Mouse (Mus musculus): ENCODE data around the gene Ctbp1. TPM values are rescaled to one million over a fixed set of nuclear protein-coding genes. Genes with fewer than 3 reads are reported as not detected.

Gene Ctbp1
- polyA plus RNA-seq, 1 experiment, result 428 TPM

GRCm38 (mm10) chr5:33239934-33240333 is 34.9 kb downstream of the Ctbp1 start:
- DNase-seq (ENCODE audit: low read depth), result peak; percentile 34
- TF ChIP-seq POLR2A (IDR thresholded peaks at IDR 0.05; ENCODE audit: borderline replicate concordance, extremely low read depth, insufficient read depth, insufficient read length, poor library complexity, severe bottlenecking) (no peak), CTCF (IDR thresholded peaks at IDR 0.05; ENCODE audit: borderline replicate concordance, extremely low read depth, insufficient read depth, insufficient read length) (no peak)

GRCm38 (mm10) chr5:33239111-33239714 is 35.6 kb downstream of the Ctbp1 start:
- TF ChIP-seq POLR2A (IDR thresholded peaks at IDR 0.05; ENCODE audit: borderline replicate concordance, extremely low read depth, insufficient read depth, insufficient read length, poor library complexity, severe bottlenecking) (no peak), CTCF (IDR thresholded peaks at IDR 0.05; ENCODE audit: borderline replicate concordance, extremely low read depth, insufficient read depth, insufficient read length) (no peak)
- no peak for DNase-seq (ENCODE audit: low read depth)

GRCm38 (mm10) chr5:33238256-33238645 is 36.5 kb downstream of the Ctbp1 start:
- no peak for DNase-seq (ENCODE audit: low read depth)
- no peak for TF ChIP-seq POLR2A (IDR thresholded peaks at IDR 0.05; ENCODE audit: borderline replicate concordance, extremely low read depth, insufficient read depth, insufficient read length, poor library complexity, severe bottlenecking)
- TF ChIP-seq CTCF (IDR thresholded peaks at IDR 0.05; ENCODE audit: borderline replicate concordance, extremely low read depth, insufficient read depth, insufficient read length), result no peak

GRCm38 (mm10) chr5:33237600-33238255 is 37.1 kb downstream of the Ctbp1 start:
- no peak for DNase-seq (ENCODE audit: low read depth)
- TF ChIP-seq CTCF (IDR thresholded peaks at IDR 0.05; ENCODE audit: borderline replicate concordance, extremely low read depth, insufficient read depth, insufficient read length), result no peak

- no peak for DNase-seq (ENCODE audit: low read depth)
- no peak for TF ChIP-seq POLR2A (IDR thresholded peaks at IDR 0.05; ENCODE audit: borderline replicate concordance, extremely low read depth, insufficient read depth, insufficient read length, poor library complexity, severe bottlenecking)
- no peak for TF ChIP-seq CTCF (IDR thresholded peaks at IDR 0.05; ENCODE audit: borderline replicate concordance, extremely low read depth, insufficient read depth, insufficient read length)
Measured at GRCm38 (mm10) chr5:33234391-33235031, 40.3 kb downstream of the Ctbp1 start.

GRCm38 (mm10) chr5:33232791-33233190 is 42.0 kb downstream of the Ctbp1 start:
- TF ChIP-seq POLR2A (IDR thresholded peaks at IDR 0.05; ENCODE audit: borderline replicate concordance, extremely low read depth, insufficient read depth, insufficient read length, poor library complexity, severe bottlenecking), result no peak
- TF ChIP-seq CTCF (IDR thresholded peaks at IDR 0.05; ENCODE audit: borderline replicate concordance, extremely low read depth, insufficient read depth, insufficient read length), result no peak

GRCm38 (mm10) chr5:33230285-33230684 is 44.5 kb downstream of the Ctbp1 start:
- no peak for TF ChIP-seq CTCF (IDR thresholded peaks at IDR 0.05; ENCODE audit: borderline replicate concordance, extremely low read depth, insufficient read depth, insufficient read length)
- no peak for TF ChIP-seq POLR2A (IDR thresholded peaks at IDR 0.05; ENCODE audit: borderline replicate concordance, extremely low read depth, insufficient read depth, insufficient read length, poor library complexity, severe bottlenecking)
- DNase-seq (ENCODE audit: low read depth), result peak; percentile 57

More at GRCm38 (mm10) chr5:33232791-33233190, 42.0 kb downstream of the Ctbp1 start:
- no peak for DNase-seq (ENCODE audit: low read depth)

- no peak for TF ChIP-seq POLR2A (IDR thresholded peaks at IDR 0.05; ENCODE audit: borderline replicate concordance, extremely low read depth, insufficient read depth, insufficient read length, poor library complexity, severe bottlenecking)
- no peak for TF ChIP-seq CTCF (IDR thresholded peaks at IDR 0.05; ENCODE audit: borderline replicate concordance, extremely low read depth, insufficient read depth, insufficient read length)
- DNase-seq (ENCODE audit: low read depth), result no peak
Measured at GRCm38 (mm10) chr5:33228428-33228827, 46.4 kb downstream of the Ctbp1 start.

- TF ChIP-seq CTCF (IDR thresholded peaks at IDR 0.05; ENCODE audit: borderline replicate concordance, extremely low read depth, insufficient read depth, insufficient read length) (no peak), POLR2A (IDR thresholded peaks at IDR 0.05; ENCODE audit: borderline replicate concordance, extremely low read depth, insufficient read depth, insufficient read length, poor library complexity, severe bottlenecking) (no peak)
- no peak for DNase-seq (ENCODE audit: low read depth)
Measured at GRCm38 (mm10) chr5:33225673-33226072, 49.1 kb downstream of the Ctbp1 start.

GRCm38 (mm10) chr5:33224491-33224890 is 50.3 kb downstream of the Ctbp1 start:
- no peak for DNase-seq (ENCODE audit: low read depth)
- no peak for TF ChIP-seq POLR2A (IDR thresholded peaks at IDR 0.05; ENCODE audit: borderline replicate concordance, extremely low read depth, insufficient read depth, insufficient read length, poor library complexity, severe bottlenecking)
- TF ChIP-seq CTCF (IDR thresholded peaks at IDR 0.05; ENCODE audit: borderline replicate concordance, extremely low read depth, insufficient read depth, insufficient read length), result no peak

- TF ChIP-seq CTCF (IDR thresholded peaks at IDR 0.05; ENCODE audit: borderline replicate concordance, extremely low read depth, insufficient read depth, insufficient read length), result no peak
- no peak for TF ChIP-seq POLR2A (IDR thresholded peaks at IDR 0.05; ENCODE audit: borderline replicate concordance, extremely low read depth, insufficient read depth, insufficient read length, poor library complexity, severe bottlenecking)
- no peak for DNase-seq (ENCODE audit: low read depth)
Measured at GRCm38 (mm10) chr5:33222841-33223744, 51.7 kb downstream of the Ctbp1 start.
